Mouse (Mus musculus) kidney, adult 2 months (tissue): ENCODE data around the gene Ppfia1.

ENCODE experiments used
- CTCF ChIP-seq: fragments of 200-500 bp; conservative IDR thresholded peaks from 2 replicates; pipeline ENCODE4 v1.5.1; 2011; ENCODE audit warnings: low read depth, mild to moderate bottlenecking, control low read depth, low read length, moderate library complexity, mixed read lengths; ENCODE audit not compliant: insufficient read depth, insufficient read length
- POLR2A ChIP-seq: fragments of 200-500 bp; IDR thresholded peaks from one replicate; pipeline ENCODE4 v1.6.1; 2011; ENCODE audit warnings: low read depth, low read length, control low read depth

- TF ChIP-seq CTCF (no peak), POLR2A (no peak)
These were observed 44.4 kb downstream of the Ppfia1 start for GRCm38 (mm10) chr7:144509090-144509489.
